21 mouse cellular contexts compared by ENCODE assay signal in genomic region chr3:107812341-107812740, GRCm38 (mm10). TPM values are rescaled to one million over a fixed set of nuclear protein-coding genes. Genes with fewer than 3 reads are reported as not detected.
A peak's percentile ranks its signal among the peaks of the same experiment; 100 is the strongest.
DNase-seq lines count a peak whose midpoint lies in the region; ATAC-seq lines count a peak whose summit lies in the region.
"Had no signal": no experiment of that assay in that cellular context is flagged by ENCODE, and none has a peak within 500 bp of the region (broad histone marks: within the 10 kb centered on the region; RNA-seq: fewer than 3 reads in every experiment).

No protein-coding gene starts in this region.

- no peaks in the 10 kb centered on the region for H3K4me1 ChIP-seq in heart, embryonic 10.5 days
- H3K4me1 ChIP-seq in megakaryocyte, embryonic 14.5 days: peaks cover 5% of the 10 kb centered on the region; the same call in 1 of the 2 replicates

- ATAC-seq in megakaryocyte, adult 5-6 weeks (ENCODE audit: poor library complexity, severe bottlenecking): no peak
- ATAC-seq in erythroblast, adult 5-6 weeks (replicated peaks; ENCODE audit: low FRiP score, poor library complexity, severe bottlenecking): 0 out of 2 replicates have a peak, but pooled peaks have one; percentile 40
- peak; percentile 69 for ATAC-seq in megakaryocyte-erythroid progenitor cell, adult 5-6 weeks (replicated peaks; ENCODE audit: low FRiP score, low TSS enrichment, poor library complexity, severe bottlenecking)
- ATAC-seq: CD4-positive, CD25-positive, alpha-beta regulatory T cell, adult 4 months; forebrain, embryonic 14.5 days; hindbrain, postnatal 0 days had no signal

- no peak overlapping the region for H3K4me3 ChIP-seq in heart, embryonic 10.5 days
- H3K4me3 ChIP-seq in megakaryocyte, embryonic 14.5 days (replicated peaks): peak overlapping the region; percentile 1
- H3K4me3 ChIP-seq: embryonic facial prominence, embryonic 13.5 days; forebrain, embryonic 10.5 days; hindbrain, embryonic 13.5 days had no signal

- WGBS in heart, embryonic 10.5 days: 84% methylated on average over 4 of the region's 4 CpGs

- DNase-seq in heart, adult 11 months: peak; percentile 89
- no peak for DNase-seq in heart, embryonic 10.5 days (ENCODE audit: low spot score)
- DNase-seq in left cerebral cortex, adult 8-10 months (ENCODE audit: low spot score in 2 of 2): no peak
- no peak for DNase-seq in layer of hippocampus, postnatal 36 days
- DNase-seq: adrenal gland, postnatal 10 days; B cell, adult 2 months; cerebellum, adult 11-12 months; cerebellum, adult 9-11 months; cerebellum, postnatal 36 days; gastrocnemius, postnatal 36 days; heart, adult 18-20 months had no signal

- H3K27me3 ChIP-seq in heart, embryonic 10.5 days (ENCODE audit: insufficient read depth, poor library complexity, severe bottlenecking): no peaks in the 10 kb centered on the region
- H3K27me3 ChIP-seq in megakaryocyte, embryonic 14.5 days (replicated peaks): peaks cover 33% of the 10 kb centered on the region
- H3K27me3 ChIP-seq: embryonic facial prominence, embryonic 13.5 days; hindbrain, embryonic 13.5 days had no signal

- no peaks in the 10 kb centered on the region for H3K36me3 ChIP-seq in heart, embryonic 10.5 days
- H3K36me3 ChIP-seq in megakaryocyte, embryonic 14.5 days (replicated peaks; ENCODE audit: low read length): no peaks in the 10 kb centered on the region
- H3K36me3 ChIP-seq: embryonic facial prominence, embryonic 13.5 days; forebrain, embryonic 10.5 days; hindbrain, embryonic 13.5 days had no signal

- no peaks in the 10 kb centered on the region for H3K9me3 ChIP-seq in heart, embryonic 10.5 days
- no peaks in the 10 kb centered on the region for H3K9me3 ChIP-seq in megakaryocyte, embryonic 14.5 days
- H3K9me3 ChIP-seq: embryonic facial prominence, embryonic 13.5 days; forebrain, embryonic 10.5 days; hindbrain, embryonic 13.5 days had no signal

- no peak overlapping the region for H3K27ac ChIP-seq in heart, embryonic 10.5 days
- H3K27ac ChIP-seq: embryonic facial prominence, embryonic 13.5 days; forebrain, embryonic 10.5 days; hindbrain, embryonic 13.5 days; hindbrain, postnatal 0 days had no signal

RNA-seq across cellular contexts. Expression of gene Csf1, which starts 52.1 kb away (rescaled TPM):
- 10.4 and 11.3 TPM in 2 replicates for polyA plus RNA-seq in heart, embryonic 10.5 days (2016; fragmentation: Nextera tagmentation; extraction: Ambion mirVana)
- polyA plus RNA-seq in megakaryocyte, embryonic 14.5 days (2012; ENCODE audit: insufficient read depth, low replicate concordance): 1.5 and 4.0 TPM in 2 replicates
- 14.7 and 15.4 TPM in 2 replicates for total RNA-seq in megakaryocyte, adult 5-6 weeks (2015)
- 6.5 and 6.9 TPM in 2 replicates for total RNA-seq in megakaryocyte, adult 5-6 weeks (2017)
- 1.5 and 2.5 TPM in 2 replicates for total RNA-seq in erythroblast, adult 5-6 weeks (2015; ENCODE audit: low replicate concordance)
- 1.3 and 1.9 TPM in 2 replicates for total RNA-seq in erythroblast, adult 5-6 weeks (2017; ENCODE audit: low replicate concordance)
- total RNA-seq in megakaryocyte-erythroid progenitor cell, adult 5-6 weeks (2014; fragmentation: Nextera tagmentation): 0.35 TPM in 1 of 2 replicates, not detected in the other
- 0.50 TPM in 1 of 2 replicates, not detected in the other for total RNA-seq in megakaryocyte-erythroid progenitor cell, adult 5-6 weeks (2017)
- total RNA-seq in left cerebral cortex, adult 8-10 months (2022): 10 to 100 TPM; 18.6 to 34.2 (median 26.6) TPM
- total RNA-seq in layer of hippocampus, postnatal 36 days (2021): 10 to 100 TPM; 19.0 to 20.1 TPM
